Mouse (Mus musculus): Measurements from ENCODE around the gene Fam198b. TPM values are rescaled to one million over a fixed set of nuclear protein-coding genes. Genes with fewer than 3 reads are reported as not detected.

Fam198b gene
- 0.06 TPM for polyA plus RNA-seq (2017; shearing (Covaris generic))

GRCm38 (mm10) chr3:79884305-79884704 is at the start of gene Fam198b:
Gene Fam198b, plus strand, starts transcription at chr3:79884533.

GRCm38 (mm10) chr3:79852654-79853166 is 31.6 kb upstream of the Fam198b start, which contains the start of gene Tmem144:
Gene Tmem144, minus strand, starts transcription at chr3:79852773.

Other genes with a start within 250 kb of the Fam198b start
- not detected for gene Rxfp1, start 146.7 kb upstream of the Fam198b start, polyA plus RNA-seq (2017; shearing (Covaris generic))
- gene Tmem144, start 31.8 kb upstream of the Fam198b start, polyA plus RNA-seq (2017; shearing (Covaris generic)) = 0.73 TPM

All from activated CD4-positive, CD25-positive, alpha-beta regulatory T cell, adult 9 weeks (primary cell).